Mouse (Mus musculus): ENCODE results near the gene Usp7.

Usp7 gene

DNA sequence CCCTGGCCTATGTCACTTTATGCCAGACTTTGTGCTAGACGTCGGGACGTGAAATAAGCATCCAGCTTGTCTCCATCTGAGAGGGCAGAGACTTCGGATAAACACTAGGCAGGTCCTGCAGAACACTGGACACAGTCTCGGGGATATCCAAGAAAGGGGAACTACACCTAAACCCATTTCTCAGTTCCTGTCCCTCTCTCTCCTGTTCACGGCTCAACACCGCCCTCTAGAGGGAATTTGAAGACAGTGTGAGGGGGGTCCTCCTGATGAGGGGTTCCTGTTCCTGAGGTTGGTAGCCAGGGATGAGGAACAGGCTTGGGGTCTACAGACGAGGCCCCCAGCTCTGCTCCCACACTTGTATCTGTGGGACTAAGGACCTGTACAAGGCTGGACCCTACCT lies 117.9 kb downstream of the Usp7 start:
- DNase-seq (ENCODE audit: low read depth, low spot score), result peak; percentile 79

DNA sequence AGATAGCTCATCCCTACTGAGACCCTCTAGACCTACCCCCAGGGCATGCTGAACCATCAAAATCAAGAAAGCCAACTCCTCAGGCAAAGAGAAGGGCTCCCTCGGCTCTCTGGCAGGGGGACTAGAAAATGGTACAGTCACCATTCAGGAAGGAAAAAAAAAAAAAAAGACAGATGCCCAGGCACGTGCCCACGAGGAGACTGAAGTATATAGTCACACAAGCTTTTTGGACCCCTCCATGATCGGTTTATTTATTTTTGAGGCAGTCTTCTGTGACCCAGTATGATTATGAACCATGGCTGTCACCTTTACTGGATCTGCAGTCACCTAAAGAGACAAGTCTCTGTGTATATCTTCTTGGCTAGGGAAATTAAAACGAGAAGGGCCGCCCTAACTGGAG lies 118.8 kb downstream of the Usp7 start:
- no peak for DNase-seq (ENCODE audit: low read depth, low spot score)

DNA sequence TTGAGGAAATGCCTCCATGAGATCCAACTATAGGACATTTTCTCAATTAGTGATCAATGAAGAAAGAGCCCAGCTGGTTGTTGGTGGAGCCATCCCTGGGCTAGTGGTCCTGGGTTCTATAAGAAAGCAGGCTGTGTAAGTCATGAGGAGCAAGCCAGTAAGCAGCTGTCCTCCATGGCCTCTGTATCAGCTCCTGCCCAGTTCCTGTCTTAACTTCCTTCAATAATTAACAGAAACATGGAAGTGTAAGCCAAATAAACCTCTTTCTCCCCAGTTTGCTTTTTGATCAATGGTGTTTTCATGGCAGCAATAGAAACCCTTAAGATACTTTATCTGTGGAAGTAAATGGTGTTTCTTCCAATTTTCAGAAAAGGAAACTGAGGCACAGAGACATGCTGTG lies 119.3 kb downstream of the Usp7 start:
- DNase-seq (ENCODE audit: low read depth, low spot score), result no peak

DNA sequence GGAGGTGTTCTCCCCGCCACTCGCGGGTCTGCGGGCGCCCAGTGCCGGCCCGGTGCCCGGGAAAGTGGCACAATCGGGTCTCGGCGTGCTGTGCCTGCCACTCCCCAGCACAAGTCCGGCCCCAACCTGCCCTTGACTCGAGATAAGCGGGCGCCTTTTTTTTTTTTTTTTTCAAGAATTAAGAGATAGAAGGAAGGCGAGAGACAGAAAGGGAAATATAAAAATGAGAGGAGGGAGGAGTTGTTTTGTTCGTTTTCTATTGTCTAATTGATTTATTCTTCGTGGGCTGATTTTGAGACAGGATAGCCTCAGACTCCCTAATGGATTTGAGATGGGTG lies 119.8 kb downstream of the Usp7 start:
- no peak for DNase-seq (ENCODE audit: low read depth, low spot score)

DNA sequence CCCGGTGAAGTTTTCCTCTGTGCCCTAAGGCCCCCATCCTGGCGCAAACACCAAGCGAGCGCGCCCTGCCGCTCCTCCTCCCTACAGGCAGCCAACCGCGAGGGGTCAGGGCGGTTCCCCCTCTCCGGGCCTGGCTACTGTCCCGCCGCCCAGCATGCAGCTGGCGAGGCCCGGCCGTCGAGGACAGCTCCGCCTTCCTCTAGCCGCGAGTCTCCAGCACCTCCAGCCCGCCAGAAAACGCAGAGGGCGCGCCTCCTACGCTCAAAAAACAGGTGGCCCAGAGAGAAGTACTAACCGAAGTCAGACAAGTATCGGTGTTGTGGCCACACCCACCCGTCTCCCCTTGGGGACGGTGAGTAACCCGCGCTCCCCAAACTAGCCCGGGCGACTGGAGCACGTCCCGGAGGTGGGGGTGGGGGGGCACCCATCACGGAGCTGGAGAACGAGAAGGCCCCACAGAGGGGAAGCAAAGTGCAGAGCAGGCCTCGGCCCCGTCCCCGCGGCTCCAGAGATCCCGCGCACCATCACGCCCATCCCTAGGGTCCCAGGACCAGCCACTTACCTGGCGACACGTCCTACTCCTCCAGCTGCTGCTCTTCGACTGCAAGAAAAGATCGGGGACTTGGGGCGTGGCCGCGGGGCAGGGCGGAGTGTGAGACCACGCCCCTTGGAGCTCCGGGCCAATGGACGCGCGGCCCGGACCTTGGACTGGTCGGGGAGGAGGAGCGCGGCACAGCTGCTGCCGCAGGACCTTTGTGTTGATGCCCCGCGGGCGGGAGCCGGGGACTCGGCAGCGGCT lies 120.4 kb downstream of the Usp7 start, which contains the start of gene Carhsp1:
Carhsp1 (minus strand) TSS at position 605 of the 799 bp plus-strand sequence.
- DNase-seq (ENCODE audit: low read depth, low spot score), result peak; percentile 96

DNA sequence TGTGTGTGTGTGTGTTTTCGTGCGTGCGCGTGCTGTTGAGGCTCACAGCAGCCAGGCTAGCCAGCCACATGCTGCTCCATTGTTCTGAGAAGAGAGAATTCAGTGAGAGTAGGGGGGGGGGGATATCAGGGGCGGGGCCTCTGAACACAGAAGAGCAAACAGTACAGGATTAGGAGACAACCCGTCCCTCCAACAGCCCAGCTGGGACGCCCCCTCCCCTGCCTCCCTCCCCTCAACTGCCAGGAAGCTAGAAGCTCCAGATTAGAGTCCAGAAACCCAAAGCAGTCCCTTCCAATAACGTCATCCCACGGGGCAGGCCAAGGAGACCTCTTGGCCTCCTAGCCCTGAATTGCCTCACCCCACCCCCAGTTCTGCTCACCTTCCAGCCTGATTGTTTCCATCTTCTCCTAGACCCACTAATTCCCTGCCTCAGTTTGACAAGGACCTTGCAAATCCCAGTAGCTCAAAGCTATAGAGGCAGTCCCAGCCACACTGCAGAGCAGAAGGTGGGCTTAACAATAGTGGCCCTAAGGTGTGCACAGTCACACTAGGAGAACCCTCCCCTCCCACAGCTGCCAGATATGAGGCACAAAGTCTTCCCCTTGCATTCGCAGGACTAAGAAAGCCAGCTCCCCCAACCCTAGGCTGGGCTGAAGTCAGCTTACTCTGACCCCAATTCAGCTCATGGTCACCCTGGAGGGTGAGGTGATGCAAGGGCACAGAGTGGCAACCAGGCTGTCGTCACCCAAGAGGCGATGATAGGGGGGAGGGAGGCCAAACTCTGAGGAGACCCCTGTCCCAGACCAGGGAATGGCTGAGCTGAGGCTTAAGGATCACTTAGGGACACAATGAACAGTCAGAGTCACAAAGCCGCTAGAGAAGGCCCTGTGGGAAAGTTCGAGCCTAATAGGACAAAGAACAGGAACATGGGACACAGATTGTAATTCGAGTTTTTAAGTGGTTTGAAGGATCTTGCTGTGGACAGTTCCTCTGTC lies 121.8 kb downstream of the Usp7 start:
- peak; percentile 26 for DNase-seq (ENCODE audit: low read depth, low spot score)

DNA sequence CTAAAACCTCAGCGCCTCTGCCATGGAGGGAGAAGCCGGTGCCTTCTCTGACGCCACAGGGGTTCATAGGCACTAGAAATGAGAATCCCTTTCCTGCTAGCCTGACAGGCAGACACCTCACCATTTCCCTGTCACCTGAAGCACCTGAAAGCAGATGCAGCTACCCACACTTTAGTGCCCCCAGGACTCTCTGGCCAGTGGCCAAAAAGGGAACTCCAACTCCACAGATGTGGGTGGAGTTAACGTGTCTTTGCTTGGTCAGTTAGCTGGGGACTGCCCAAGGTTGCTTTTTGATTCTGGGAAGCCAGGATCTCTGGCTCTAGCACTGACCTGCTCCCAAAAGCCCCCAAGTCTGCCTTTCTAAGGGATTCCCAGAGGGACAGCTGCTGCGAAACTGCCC lies 122.7 kb downstream of the Usp7 start:
- DNase-seq (ENCODE audit: low read depth, low spot score), result no peak

DNA sequence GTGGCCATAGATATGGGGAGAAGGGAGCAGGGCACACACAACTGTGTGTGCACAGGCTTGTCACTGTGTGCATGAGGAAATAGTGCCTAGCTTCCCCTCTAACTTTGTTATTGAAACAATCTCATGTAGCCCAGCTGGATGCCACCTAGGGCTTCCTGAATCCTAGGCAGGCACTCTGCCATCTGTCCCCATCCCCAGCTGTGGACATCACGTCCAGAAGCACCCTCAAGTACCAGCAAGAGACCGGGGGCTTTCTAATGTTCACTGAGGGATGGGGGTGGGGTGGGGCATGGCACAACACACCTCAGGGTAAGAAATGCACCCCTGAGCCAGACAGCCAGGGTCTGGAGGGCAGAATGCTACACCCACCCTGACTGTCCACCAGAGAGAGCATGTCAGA lies 123.7 kb downstream of the Usp7 start:
- no peak for DNase-seq (ENCODE audit: low read depth, low spot score)

DNA sequence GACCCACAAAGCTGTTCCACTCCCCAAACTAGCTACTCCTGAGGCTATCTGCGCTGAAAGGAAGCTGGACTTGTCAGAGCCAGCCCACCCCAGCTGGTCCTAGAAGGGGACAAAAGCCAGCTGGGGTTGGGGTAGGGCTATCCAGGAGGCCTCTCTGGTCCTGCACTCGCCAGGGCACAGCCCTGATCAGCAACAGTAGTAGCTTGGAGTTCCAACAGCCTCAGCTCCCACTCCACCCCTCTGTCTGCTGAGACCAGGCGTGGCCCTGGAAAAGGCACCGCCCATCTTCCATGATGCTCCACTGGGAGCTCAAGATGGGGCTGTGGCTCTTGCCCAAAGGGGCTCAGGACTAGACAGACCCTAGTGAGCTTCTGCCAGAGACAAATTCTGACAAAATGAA lies 124.3 kb downstream of the Usp7 start:
- no peak for DNase-seq (ENCODE audit: low read depth, low spot score)

DNA sequence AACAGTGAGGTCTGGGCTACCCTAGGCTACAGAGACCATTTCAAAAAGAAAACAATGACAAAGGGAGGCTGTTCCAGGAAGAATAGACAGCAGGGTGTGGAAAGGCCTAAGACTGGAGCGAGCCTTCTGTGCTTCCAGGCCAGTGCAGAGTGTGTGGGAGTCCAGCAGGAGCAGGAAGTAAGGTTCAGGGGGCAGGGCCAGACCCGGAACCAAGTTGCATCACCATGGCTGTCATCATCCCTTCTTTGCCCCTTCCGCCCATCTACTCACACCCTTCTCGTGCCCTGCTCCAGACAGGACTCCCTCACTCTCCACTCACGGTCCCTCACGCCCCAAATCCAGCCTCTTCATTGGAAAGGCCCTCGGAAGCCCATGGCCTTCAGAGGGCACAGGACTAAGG lies 124.8 kb downstream of the Usp7 start:
- DNase-seq (ENCODE audit: low read depth, low spot score), result no peak

DNA sequence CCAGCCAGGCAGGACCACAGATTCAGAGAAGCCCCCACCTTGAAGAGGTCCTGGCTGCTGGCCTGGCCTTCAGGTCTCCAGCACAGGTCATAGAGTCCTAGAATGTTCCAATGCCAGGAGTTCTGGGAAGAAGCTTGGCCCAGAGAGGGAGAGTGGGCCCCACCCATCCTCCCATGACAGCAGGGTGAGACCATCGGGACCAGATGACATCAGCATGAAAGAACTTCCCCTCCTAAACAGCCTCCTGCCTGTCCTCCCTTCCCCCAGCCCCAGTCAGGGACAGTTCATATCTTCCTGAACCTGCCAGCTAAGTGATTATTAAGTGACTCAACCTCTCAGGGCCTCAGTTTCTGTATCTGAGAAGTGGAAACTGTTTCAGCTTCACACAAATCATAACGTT lies 125.7 kb downstream of the Usp7 start:
- DNase-seq (ENCODE audit: low read depth, low spot score), result no peak

DNA sequence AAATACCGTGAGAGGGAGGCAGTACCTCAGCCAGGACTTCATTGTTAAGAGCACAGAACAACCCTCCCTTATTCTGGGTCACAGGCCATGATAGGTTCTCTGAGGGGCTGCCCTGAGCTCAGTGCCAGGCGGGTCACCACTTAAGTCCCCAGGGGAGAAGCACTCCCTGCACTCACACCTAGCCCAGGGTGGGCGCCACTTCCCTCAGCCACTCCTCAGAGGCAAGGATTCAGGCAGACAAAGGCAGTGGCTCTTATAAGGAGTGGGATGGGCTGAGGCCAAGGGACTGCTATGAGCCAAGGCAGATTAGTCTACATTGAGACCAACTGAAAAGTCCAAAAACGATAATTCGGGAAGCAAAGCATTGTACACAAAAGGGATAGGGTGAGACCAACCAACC lies 126.7 kb downstream of the Usp7 start:
- no peak for DNase-seq (ENCODE audit: low read depth, low spot score)

DNA sequence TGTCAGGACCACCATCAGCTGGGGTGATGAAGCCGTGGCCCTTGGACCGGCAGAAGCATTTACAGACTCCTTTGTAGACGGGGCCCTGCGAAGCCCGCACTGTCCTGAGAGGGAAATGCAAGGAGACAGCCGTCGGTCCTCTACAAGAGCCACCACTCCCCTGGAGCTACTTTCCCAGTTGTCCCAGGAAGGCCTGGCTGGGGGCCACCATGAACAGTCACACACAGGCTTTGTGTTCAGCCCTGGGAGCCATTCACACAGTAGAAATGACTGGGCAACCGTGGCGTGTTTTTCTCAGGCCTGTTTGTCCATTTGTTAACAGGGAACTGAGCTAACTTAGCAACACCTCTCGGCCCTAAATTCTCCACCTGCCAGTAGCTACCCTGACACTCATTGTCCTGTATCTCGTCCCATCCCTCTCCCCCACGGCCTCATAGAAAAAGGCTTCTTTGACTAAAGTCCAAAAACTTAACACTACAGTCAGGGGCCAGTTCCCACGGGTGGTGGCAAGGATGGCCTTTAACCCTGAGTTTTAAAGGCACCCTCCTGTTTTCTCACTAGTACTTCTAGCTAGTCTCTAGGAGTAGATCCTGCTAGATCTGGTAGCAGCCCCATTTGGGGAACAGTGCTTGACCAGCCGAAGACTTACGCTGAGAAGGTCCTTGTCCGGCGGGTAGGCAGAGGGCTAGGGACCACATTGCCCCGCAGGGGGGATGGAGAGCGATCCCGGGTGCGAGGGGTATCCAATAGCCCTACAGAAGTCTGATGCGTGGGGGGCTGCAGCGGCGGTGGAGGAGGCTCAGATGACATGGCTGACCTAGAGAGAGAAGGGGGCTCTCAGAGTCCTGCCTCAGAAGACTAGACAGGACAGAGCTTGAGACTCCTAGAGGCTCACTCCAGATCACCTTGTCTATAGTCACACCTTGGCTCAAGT lies 128.2 kb downstream of the Usp7 start:
- no peak for DNase-seq (ENCODE audit: low read depth, low spot score)

DNA sequence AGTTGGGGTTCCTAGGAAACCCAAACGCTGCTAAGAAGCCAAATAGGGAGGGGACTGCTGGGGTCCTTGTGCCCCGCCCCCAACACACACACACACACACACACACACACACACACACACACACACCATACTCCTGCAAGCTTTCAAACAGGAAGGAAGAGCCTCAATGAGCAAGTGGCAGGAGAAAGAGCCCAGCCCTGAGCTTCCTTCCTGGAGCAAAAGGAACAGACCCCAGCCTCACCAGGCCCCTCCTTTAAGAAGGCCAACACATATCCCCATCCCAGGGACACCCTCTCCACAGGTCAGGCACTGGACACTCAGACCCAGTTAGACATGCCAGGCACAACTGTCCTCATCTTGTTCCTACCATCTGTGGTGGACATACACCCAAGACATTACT lies 129.1 kb downstream of the Usp7 start:
- no peak for DNase-seq (ENCODE audit: low read depth, low spot score)

DNA sequence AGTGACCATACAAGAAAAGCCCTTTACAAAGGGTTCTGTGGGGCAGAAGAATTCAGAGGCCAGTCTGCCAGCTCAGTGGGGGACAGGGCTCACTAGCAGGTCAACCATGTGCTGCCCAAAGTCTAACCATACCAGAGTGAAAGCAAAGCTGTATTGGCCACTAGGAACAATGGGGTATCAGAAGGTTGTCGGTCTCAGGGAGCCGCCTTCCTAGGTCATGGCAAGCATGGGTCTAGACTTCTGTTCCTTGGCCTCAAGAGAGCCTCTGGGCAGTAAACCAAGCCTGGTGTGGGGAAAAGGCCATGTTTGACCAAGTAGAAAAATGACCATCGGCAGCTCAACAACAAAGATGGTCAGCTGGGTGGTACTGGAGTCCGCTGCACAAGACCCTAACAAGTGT lies 133.3 kb downstream of the Usp7 start:
- no peak for DNase-seq (ENCODE audit: low read depth, low spot score)

DNA sequence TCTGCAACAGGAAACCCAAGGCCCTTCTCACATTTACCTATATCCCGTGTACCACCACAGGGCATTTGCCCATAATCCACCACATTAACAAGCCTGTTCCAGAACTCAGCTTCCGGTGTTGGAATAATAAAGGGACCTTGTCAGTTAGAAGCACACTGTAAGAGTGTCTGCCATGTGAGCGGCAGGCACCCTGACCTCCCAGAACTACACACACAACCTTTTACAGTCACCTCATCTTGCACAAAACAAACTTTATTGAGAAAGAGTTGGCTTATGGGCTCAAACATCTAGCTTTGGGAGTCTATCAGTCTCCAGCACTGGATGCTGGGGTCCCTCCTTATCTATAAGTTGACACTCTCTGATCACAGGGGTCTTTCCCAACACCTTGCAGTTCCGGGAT lies 133.8 kb downstream of the Usp7 start:
- no peak for DNase-seq (ENCODE audit: low read depth, low spot score)

DNA sequence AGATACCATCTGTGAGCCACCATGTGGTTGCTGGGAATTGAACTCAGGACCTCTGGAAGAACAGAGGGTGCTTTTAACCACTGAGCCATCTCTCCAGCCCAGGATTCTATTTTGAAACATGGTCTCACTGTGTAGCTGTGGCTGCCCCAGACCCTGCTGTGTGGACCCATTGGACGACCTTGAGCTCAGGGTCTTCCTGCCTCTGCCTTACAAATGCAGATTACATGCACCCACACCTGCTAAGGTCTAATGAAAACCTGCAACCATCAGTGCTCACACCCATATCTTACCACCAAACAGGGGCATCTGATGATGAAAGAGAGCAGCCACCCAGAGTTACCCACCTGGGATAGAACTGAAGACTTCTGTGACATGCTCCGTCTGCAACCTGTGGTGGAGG lies 135.9 kb downstream of the Usp7 start:
- no peak for DNase-seq (ENCODE audit: low read depth, low spot score)

DNA sequence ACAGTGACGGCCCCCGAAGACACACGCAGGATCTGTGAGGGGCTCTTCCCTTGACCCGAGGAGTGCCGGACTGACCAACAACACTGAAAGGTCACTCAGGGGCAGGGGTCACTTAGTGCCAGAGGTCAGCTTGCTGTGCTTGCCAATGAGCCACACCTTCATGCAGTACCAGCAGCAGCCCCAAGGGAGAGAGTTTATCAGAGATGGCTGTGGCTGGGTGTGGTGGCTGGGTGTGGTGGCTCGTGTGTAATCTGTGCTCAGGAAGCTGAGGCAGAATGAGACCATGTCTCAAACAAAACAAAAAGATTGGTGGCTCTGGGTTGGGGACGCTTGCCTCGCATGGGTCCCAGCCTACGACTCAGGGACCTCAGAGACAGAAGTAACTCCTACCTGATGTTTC lies 136.5 kb downstream of the Usp7 start:
- no peak for DNase-seq (ENCODE audit: low read depth, low spot score)

DNA sequence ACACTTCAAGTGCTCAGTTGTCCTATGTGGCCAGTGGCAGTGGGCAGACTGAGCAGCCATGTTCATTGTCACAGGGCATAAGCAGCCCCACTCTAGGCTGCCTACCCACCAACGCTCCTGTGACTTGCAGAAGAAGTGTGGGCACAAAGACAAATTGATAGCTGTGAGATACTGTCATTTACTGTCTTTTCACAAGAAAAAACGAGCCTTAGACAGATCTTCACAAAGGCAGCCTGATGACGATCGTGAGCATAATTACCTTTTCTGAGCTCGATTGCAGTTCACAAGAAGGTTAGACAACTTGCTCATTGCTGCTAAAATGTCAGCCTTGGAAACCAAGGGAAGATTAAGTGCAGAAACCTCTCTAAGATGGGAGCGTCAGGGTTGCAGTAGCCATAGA lies 137.0 kb downstream of the Usp7 start:
- DNase-seq (ENCODE audit: low read depth, low spot score), result no peak

DNA sequence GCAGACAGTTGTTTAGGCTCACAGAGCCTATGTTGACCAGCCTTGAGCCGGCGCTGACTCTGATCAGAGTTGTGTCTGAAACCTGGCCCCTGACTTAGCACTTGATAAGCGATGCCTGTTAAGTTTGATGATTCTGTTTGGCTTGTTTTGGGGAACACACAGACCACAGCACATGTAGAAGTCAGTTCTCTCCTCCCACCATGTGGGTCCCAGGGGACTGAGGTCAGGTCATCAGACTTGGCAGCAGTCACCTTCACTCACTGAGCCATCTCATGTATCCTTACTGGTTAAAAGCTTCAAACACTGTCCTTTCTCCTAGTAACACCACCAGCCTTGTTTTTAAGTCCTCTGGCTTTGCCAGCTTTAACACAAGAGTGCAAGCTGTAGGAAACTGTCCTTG lies 142.1 kb downstream of the Usp7 start:
- DNase-seq (ENCODE audit: low read depth, low spot score), result no peak

DNA sequence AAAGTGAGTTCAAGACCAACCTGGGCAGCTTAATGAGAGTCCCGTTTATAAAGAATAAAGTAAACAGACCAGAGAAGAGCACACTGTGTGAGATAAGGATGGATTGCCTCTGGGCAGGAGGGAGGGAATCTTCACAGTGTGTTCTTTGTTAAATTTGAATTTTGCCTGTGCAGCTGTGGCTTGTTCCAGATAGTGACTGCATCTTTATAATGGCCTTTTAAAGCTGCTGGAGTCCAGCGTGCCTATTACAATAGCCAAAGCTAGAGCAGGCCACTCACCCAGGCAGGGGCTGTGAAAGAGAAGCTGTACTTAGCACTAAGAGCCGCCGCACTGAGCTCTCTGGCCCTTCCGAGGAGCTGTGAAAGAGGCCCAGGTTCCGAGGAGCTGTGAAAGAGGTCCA lies 146.6 kb downstream of the Usp7 start:
- DNase-seq (ENCODE audit: low read depth, low spot score), result no peak

DNA sequence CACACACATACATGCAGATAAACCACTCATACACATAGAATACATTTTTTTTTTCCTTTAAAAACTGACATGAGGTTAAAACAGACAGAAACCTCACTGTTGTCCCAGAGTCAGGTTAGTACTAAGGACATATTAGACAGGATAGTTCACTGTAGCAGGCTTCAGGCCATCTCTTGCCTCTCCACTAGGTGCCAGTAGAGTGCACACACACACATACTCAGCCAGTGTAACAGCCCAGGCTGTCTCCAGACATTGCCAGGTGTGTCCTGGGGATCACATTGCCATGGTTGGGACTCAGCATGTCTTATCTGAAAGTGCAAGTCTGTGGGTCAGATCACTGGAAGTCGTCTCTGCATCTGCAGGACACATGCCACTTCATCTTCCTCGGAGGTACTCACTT lies 148.3 kb downstream of the Usp7 start:
- DNase-seq (ENCODE audit: low read depth, low spot score), result no peak

All from forelimb bud, embryonic 11.5 days (tissue).